Mouse (Mus musculus) bone marrow, adult 2 months (tissue): ENCODE measurements around the gene Tubg1.

ENCODE experiments used
- CTCF ChIP-seq: fragments of 200-500 bp; IDR thresholded peaks from 2 replicates; pipeline ENCODE4 v1.5.1; 2011; ENCODE audit warnings: low read length, control low read depth; ENCODE audit not compliant: control insufficient read depth, insufficient read depth
- POLR2A ChIP-seq: fragments of 200-500 bp; IDR thresholded peaks from 2 replicates; pipeline ENCODE4 v1.6.1; 2011; ENCODE audit warnings: low read depth, mild to moderate bottlenecking, control low read depth, low read length, borderline replicate concordance; ENCODE audit not compliant: control insufficient read depth

DNA sequence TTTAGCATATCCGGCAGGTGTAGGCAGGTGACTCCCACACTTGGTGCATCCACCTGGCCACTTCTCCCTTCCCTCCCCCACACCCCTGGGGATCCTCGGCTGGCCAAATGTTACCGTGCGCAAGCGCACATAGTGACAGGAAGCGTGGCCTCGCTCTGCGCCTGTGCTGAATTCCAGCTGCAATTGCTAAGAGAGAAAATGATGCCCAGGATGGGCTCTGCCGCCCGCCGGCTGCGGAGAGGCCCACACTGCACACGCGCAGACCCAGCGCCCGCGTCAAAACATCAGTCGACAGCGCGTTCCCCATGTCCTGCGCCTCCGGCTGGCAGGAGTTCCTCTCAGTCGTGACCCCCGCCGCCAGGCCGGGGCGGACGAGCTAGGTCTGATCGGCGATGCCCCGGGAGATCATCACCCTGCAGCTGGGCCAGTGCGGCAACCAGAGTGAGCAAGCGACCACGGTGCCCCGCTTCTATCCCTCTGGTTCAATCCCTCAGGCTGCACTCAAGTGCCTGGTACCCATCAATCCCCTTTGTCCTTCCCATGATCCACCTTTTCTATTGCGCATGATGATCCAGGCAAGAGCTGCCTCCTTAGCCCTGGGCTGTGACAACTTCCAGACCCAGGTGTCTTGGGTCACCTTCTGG lies 36.1 kb downstream of the Tubg1 start, which contains the start of gene Tubg2:
- TF ChIP-seq CTCF: no peak
- TF ChIP-seq POLR2A: no peak; the same call in 1 of the 2 replicates
